Mouse (Mus musculus) heart, embryonic 10.5 days (tissue): Measurements from ENCODE around the gene Umod. TPM values are rescaled to one million over a fixed set of nuclear protein-coding genes. Genes with fewer than 3 reads are reported as not detected.

Experiments
- DNase-seq: peaks from one replicate; pipeline ENCODE4 v3.0.0-alpha.2; 2017; ENCODE audit warnings: low spot score
- H3K27ac ChIP-seq: fragments of 300-500 bp; sonication (generic); 2 replicates; pipeline ENCODE4 v1.5.1; 2016; ENCODE audit warnings: mild to moderate bottlenecking
- H3K27me3 ChIP-seq: fragments of 300-500 bp; sonication (generic); 2 replicates; pipeline ENCODE4 v1.6.1; 2016; ENCODE audit warnings: mild to moderate bottlenecking; ENCODE audit not compliant: poor library complexity, insufficient read depth, severe bottlenecking
- H3K36me3 ChIP-seq: fragments of 300-500 bp; sonication (generic); 2 replicates; pipeline ENCODE4 v1.6.1; 2016; ENCODE audit warnings: mild to moderate bottlenecking, moderate library complexity
- H3K4me1 ChIP-seq: fragments of 300-500 bp; sonication (generic); 2 replicates; pipeline ENCODE4 v1.6.1; 2016; ENCODE audit warnings: mild to moderate bottlenecking
- H3K4me3 ChIP-seq: fragments of 300-500 bp; sonication (generic); 2 replicates; pipeline ENCODE4 v1.5.1; 2016; ENCODE audit warnings: mild to moderate bottlenecking, moderate library complexity
- H3K9me3 ChIP-seq: fragments of 300-500 bp; sonication (generic); 2 replicates; pipeline ENCODE4 v1.6.1; 2016; ENCODE audit warnings: mild to moderate bottlenecking, moderate library complexity
- WGBS: fragments of 180-500 bp; shearing (Covaris S2); methylation state at CpG from one replicate; pipeline ENCODE4 v1.1.7; 2016; 5-methylcytosine and 5-hydroxymethylcytosine counted together
- polyA plus RNA-seq: library from polyadenylated mRNA; unstranded; fragments of >200 nt; fragmentation: Nextera tagmentation; extraction: Ambion mirVana; gene quantifications from 2 replicates; pipeline ENCODE4 v1.2.1, GENCODE M21; 2016

Umod gene
- polyA plus RNA-seq, result 0.20 TPM in 1 of 2 replicates, not detected in the other

DNA sequence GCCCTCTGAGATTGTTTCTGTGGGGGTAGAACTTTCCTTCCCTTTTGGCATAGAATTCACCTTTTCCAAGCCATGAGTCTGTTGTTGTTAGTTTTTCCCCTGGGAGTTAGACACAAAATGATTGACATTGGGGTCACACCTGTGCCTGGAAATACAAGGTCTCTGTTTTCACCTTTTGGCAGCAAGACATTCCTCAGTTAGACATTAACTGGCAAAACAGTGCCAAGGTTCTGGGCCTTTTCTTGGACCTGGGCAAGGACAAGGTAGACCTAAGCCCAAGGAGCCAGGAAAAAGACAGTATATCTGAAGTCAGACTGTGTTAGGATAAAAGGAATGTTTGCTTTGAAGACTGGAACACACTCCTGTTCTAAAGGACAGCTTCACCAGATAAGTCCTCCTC, at the start of gene Umod:
TSS of gene Umod (minus strand) at position 27 of the 400 bp plus-strand sequence.
- DNase-seq, result no peak
- H3K4me3 ChIP-seq, result no peak within 1 kb of the TSS
- no peaks in the 10 kb centered on the region for H3K36me3 ChIP-seq
- H3K9me3 ChIP-seq, result no peaks in the 10 kb centered on the region
- no peak within 1 kb of the TSS for H3K27ac ChIP-seq
- no peaks in the 10 kb centered on the region for H3K4me1 ChIP-seq
- H3K27me3 ChIP-seq, result no peaks in the 10 kb centered on the region

DNA sequence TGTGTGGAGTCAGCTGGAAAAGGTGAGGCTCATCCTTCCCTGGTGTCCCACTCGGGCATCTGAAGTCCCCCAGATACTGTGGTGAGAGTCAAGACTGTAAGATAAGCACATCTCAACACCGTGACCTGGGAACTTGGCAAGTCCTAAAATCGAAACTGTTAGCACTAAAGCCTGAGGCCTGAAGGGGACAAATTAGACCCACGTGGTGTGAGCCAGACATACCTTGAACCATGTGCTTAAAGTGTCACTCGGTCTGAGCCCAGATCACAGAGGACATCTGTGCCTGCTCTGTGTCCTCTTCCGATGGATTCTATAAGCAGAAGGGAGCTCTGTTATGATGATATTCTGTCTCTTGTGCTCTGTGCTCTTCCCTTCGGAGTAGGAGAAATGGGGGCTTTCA, 49.5 kb upstream of the Umod start:
- Histone ChIP-seq H3K4me3 (no peak overlapping the region), H3K9me3 (no peaks in the 10 kb centered on the region), H3K36me3 (no peaks in the 10 kb centered on the region), H3K27ac (no peak overlapping the region), H3K27me3 (no peaks in the 10 kb centered on the region), H3K4me1 (no peaks in the 10 kb centered on the region)
- no peak for DNase-seq
- 62% methylated on average over 7 of the region's 7 CpGs for WGBS

DNA sequence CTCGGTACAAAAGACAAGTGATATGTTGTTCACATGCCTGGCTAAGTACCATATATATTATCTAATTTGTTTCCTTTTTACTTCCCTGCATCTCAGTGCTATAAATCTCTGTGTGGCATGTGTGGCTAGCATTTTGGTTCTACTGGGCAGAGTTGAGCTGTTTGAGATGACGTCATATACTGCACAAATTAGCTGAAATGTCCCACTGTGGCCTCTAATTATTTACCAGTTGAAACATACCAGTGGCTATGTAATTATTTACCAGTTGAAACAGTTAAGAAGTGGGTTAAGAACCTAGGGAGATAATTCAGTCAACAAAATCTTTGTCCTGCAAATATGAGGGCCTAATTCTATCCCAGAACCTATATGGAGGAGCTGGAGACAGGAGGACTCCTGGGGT, 48.5 kb upstream of the Umod start:
- H3K4me1 ChIP-seq, result no peaks in the 10 kb centered on the region
- DNase-seq, result no peak
- no peak overlapping the region for H3K27ac ChIP-seq
- H3K9me3 ChIP-seq, result no peaks in the 10 kb centered on the region
- no peaks in the 10 kb centered on the region for H3K27me3 ChIP-seq
- no peaks in the 10 kb centered on the region for H3K36me3 ChIP-seq
- H3K4me3 ChIP-seq, result no peak overlapping the region
- 67% methylated on average over 2 of the region's 2 CpGs for WGBS

DNA sequence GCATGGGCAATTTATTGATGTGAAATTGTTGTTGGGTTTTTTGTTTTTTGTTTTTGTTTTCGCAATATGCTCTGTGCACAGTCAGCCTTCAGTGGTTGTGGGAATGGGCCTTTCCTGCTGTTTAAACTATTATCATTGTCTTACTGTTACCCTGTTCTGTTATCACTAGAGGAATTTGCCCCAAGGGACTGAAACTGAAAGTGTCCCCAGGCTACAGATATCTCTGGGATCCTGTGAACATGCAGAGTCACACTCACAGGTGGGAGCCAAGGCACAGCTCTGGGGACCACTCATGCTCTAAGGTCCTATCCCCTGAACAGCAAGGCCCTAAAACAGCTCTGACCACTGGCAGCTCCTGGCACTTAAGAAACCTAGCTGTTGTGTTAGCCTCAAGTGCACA, 48.1 kb upstream of the Umod start:
- no peaks in the 10 kb centered on the region for H3K36me3 ChIP-seq
- no peak overlapping the region for H3K27ac ChIP-seq
- no peaks in the 10 kb centered on the region for H3K9me3 ChIP-seq
- WGBS, result 94% methylated on average over 1 of the region's 1 CpGs
- H3K4me3 ChIP-seq, result no peak overlapping the region
- H3K4me1 ChIP-seq, result no peaks in the 10 kb centered on the region
- no peaks in the 10 kb centered on the region for H3K27me3 ChIP-seq
- no peak for DNase-seq

DNA sequence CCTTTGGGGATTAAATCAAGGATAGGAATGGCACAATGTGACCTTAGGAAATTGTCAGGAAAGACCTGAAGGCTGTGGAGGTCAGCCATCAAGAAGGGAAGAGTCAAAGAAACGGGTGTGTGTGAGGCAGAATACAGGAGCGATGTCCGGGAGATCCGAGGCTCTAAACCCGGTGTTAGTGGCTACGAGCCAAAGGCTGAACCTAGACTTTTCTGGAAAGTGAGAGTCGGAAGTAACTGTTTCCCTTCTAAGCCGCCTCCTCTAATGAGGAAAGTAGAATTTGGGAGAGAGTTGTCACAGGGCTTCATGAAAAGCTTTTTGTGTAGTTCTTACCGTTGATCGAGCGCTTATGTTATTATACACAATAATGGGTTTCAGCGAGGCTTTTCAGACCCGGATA, 47.4 kb upstream of the Umod start:
- Histone ChIP-seq H3K27ac (no peak overlapping the region), H3K4me3 (no peak overlapping the region), H3K36me3 (no peaks in the 10 kb centered on the region), H3K4me1 (no peaks in the 10 kb centered on the region), H3K9me3 (no peaks in the 10 kb centered on the region), H3K27me3 (no peaks in the 10 kb centered on the region)
- DNase-seq, result no peak
- 80% methylated on average over 13 of the region's 13 CpGs for WGBS

DNA sequence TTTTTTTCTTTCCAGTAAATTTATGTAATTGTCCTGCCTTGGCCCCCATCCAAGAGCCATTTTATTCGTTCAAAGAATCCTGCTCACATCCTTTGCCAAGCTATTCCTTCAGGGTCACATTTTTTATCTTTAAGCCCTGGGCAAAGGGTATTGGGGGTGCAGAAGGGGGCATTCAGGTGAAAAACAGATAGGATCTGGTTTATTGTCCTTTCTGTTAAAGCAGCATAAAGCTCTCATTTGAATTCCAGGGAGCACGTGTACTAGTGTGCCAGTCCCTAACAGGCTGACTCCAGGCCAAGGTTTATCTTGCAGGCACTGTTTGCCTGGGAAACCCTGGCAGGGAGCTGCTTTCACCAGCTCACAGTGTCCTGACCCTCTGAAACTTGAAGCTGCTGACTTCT, 46.8 kb upstream of the Umod start:
- no peaks in the 10 kb centered on the region for H3K36me3 ChIP-seq
- DNase-seq, result no peak
- no peaks in the 10 kb centered on the region for H3K27me3 ChIP-seq
- no peak overlapping the region for H3K4me3 ChIP-seq
- no peaks in the 10 kb centered on the region for H3K9me3 ChIP-seq
- no peaks in the 10 kb centered on the region for H3K4me1 ChIP-seq
- H3K27ac ChIP-seq, result no peak overlapping the region
- WGBS, result 46% methylated on average over 2 of the region's 2 CpGs

DNA sequence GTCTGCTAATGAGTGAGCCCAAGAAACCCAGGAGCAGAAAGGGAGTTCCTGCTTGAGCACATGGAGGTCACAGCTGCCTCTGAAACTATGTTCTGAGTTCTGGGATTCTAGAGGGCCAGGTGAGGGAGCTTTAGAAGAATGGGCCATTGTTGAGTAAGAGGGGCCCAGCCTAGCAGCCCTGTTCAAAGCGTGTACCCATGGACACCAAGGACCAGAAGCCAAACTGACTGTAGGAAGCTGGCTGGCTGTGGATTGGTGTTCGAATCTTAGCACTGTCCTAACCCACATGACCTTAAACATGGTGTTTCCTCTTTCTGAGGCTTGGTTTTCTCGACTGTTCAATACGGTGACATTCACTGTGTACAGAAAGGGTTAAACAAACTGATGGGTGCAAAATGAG, 44.3 kb upstream of the Umod start, which contains the start of gene Pdilt:
TSS of gene Pdilt (minus strand) at position 101 of the 400 bp plus-strand sequence.
- WGBS, result 78% methylated on average over 4 of the region's 4 CpGs
- Histone ChIP-seq H3K4me3 (no peak within 1 kb of the TSS), H3K4me1 (no peaks in the 10 kb centered on the region), H3K9me3 (no peaks in the 10 kb centered on the region), H3K27me3 (no peaks in the 10 kb centered on the region), H3K27ac (no peak within 1 kb of the TSS), H3K36me3 (no peaks in the 10 kb centered on the region)
- DNase-seq, result peak; percentile 48

DNA sequence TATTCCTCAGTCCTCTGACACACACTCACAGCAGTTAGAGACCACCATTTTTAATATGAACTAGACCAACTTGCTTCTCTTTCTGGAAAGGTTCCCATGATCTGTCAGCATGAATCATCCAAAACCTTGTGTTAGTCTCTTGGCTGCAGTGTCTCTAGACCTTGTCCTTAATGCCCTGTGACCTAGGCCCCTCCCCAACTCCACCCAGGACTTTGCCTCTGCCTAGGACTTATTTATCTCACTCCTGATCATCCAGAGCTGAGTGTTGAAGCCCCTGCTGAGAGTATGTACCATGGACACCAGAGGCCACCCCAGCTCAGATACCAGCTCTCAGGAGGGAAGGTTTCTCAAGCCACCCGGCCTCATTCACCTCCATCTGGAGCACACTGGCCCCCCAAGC, 43.3 kb upstream of the Umod start:
- Histone ChIP-seq H3K4me3 (no peak overlapping the region), H3K9me3 (no peaks in the 10 kb centered on the region), H3K4me1 (no peaks in the 10 kb centered on the region), H3K36me3 (no peaks in the 10 kb centered on the region), H3K27me3 (no peaks in the 10 kb centered on the region), H3K27ac (no peak overlapping the region)
- DNase-seq, result no peak
- 65% methylated on average over 1 of the region's 1 CpGs for WGBS

DNA sequence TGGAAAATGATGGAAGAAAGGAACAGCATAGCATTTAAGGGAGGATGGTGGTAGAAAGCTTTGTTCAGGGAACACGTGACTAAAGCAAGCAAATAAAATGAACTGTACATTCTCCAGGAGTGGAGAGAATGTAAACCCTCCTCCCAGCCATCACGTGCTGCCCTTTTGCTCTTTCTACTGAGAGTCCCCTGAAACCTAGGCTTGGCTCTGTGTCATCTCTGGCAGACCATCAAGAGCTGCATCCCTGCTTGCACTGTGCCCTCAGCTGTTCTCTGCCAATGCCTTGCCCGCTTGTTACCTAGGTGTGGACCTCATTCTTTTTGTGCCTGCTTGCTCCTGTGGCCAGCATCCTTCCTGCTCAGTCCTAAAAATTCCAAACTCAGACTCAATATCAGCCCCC, 42.7 kb upstream of the Umod start:
- H3K27ac ChIP-seq, result no peak overlapping the region
- no peaks in the 10 kb centered on the region for H3K27me3 ChIP-seq
- 74% methylated on average over 3 of the region's 3 CpGs for WGBS
- H3K4me3 ChIP-seq, result no peak overlapping the region
- no peaks in the 10 kb centered on the region for H3K4me1 ChIP-seq
- no peak for DNase-seq
- no peaks in the 10 kb centered on the region for H3K36me3 ChIP-seq
- H3K9me3 ChIP-seq, result no peaks in the 10 kb centered on the region

DNA sequence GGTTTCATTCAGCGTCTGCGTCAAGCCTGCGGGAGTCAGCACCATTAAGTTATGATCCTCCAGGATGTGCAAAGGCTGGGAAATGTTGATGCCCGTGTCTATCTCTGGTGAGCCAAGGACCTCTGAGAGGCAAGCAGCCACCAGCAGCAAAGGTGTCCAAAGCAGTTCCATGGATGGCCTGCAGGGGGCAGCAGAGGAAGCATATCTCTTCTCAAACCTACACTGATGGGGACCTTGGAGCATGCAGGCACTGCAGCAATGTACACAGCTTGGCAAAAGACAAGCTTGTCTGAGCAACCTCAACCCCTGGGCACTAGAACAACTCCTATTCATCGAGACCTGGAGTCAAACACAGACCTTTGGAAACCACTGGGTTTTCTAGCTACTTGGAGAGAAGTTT, 40.6 kb upstream of the Umod start:
- H3K4me1 ChIP-seq, result no peaks in the 10 kb centered on the region
- 49% methylated on average over 5 of the region's 5 CpGs for WGBS
- no peaks in the 10 kb centered on the region for H3K36me3 ChIP-seq
- no peak overlapping the region for H3K4me3 ChIP-seq
- no peak for DNase-seq
- H3K27ac ChIP-seq, result no peak overlapping the region
- H3K27me3 ChIP-seq, result no peaks in the 10 kb centered on the region
- no peaks in the 10 kb centered on the region for H3K9me3 ChIP-seq

DNA sequence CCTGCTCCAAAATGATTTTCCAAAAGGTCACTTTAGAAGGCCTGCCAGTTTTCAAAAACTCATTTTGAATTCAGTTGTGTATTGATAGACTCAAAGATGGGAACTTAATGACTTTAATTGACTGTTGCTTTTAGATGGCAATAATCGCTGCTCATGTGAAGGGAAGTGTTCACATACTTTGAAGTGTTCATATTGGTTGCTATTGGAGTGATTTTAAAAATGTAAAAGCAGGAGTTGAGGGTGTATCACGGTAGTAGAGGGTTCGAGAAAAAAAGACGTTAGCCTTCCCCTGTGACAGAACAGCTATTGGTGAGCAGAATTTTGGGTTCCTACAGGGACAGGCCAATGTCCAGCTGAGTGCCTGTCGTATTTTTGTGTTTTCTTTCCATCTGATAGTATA, 40.1 kb upstream of the Umod start, which contains the start of gene Acsm5:
TSS of gene Acsm5 (plus strand) at position 301 of the 400 bp plus-strand sequence.
- H3K27me3 ChIP-seq, result no peaks in the 10 kb centered on the region
- H3K4me3 ChIP-seq, result no peak within 1 kb of the TSS
- H3K36me3 ChIP-seq, result no peaks in the 10 kb centered on the region
- H3K27ac ChIP-seq, result no peak within 1 kb of the TSS
- WGBS, result 65% methylated on average over 5 of the region's 5 CpGs
- H3K4me1 ChIP-seq, result no peaks in the 10 kb centered on the region
- H3K9me3 ChIP-seq, result no peaks in the 10 kb centered on the region
- no peak for DNase-seq

DNA sequence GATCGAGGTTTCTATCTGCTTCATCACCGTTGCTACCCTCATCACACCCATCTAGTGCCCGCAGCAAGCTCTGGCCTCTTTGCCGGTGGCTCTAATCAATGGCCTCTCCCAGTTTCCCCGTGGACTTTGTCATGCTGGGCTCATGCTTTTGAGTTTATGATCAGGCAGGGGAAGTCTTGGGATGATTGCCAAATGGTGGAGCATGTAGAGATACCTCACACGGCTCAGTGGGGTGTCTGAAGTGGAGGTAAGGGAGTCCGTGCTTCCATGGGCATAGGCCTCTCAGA, 37.1 kb upstream of the Umod start:
- H3K4me3 ChIP-seq, result no peak overlapping the region
- no peaks in the 10 kb centered on the region for H3K9me3 ChIP-seq
- H3K36me3 ChIP-seq, result no peaks in the 10 kb centered on the region
- WGBS, result 76% methylated on average over 7 of the region's 7 CpGs
- H3K4me1 ChIP-seq, result no peaks in the 10 kb centered on the region
- no peaks in the 10 kb centered on the region for H3K27me3 ChIP-seq
- H3K27ac ChIP-seq, result no peak overlapping the region
- no peak for DNase-seq

DNA sequence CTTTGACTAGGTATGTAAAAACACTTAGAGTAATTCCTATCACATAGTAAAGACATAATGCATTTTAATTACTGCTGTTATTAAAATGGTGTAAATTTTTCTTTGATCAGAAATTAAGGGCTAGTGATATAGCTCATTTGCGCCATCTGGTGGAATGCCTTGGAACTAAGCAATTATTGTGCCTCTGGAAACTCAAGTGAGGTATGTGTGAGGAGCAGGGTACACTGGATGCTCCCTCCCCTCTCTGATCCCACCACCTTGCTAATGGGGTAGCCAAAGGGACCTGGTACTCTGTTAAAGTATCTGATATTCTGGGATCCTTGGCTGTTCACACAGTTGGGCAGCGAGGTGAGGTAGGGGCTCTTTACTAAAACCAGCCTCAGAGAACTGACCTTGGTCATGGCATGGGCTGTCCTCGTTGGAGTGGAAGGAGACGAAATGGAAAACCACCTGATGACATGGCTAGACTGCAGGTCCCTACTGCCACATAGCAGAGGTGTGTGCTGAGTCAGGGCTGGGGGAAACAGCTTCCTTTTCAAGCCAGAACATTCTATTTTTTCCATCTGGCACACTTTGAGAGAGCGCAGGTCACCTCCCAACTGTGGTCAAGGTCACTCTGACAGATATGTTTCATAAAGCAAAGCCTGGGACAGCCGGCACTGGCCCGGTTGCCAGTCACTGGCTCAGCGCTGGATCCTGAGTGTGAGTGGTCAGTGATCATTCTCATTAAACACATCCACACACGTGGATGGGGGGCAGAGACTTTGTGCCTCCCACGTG, 36.6 kb upstream of the Umod start:
- Histone ChIP-seq H3K4me1 (no peaks in the 10 kb centered on the region), H3K27me3 (no peaks in the 10 kb centered on the region), H3K9me3 (no peaks in the 10 kb centered on the region), H3K4me3 (no peak overlapping the region), H3K36me3 (no peaks in the 10 kb centered on the region), H3K27ac (no peak overlapping the region)
- 63% methylated on average over 10 of the region's 10 CpGs for WGBS
- no peak for DNase-seq

DNA sequence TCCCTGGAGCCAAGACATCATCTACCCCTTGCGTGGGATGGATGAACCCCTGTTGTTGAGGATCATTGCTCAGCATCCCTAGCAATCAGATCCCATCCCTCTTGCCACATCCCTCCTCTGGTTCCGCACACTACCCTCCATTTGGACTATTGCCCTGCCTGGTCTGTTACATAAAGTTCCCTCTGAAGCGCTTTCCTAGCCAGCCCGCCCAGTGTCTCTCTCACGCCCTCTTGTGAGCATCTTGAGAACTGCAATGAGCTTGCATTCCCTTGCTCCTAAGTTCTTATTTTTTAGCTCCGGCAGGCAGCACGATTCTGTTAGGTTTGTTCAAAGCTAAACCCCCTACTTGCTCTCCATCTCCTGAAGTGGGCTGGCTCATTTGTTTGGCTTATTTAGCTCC, 34.0 kb upstream of the Umod start:
- H3K36me3 ChIP-seq, result no peaks in the 10 kb centered on the region
- no peak overlapping the region for H3K4me3 ChIP-seq
- WGBS, result 36% methylated on average over 7 of the region's 7 CpGs
- no peaks in the 10 kb centered on the region for H3K4me1 ChIP-seq
- no peak for DNase-seq
- H3K27ac ChIP-seq, result no peak overlapping the region
- no peaks in the 10 kb centered on the region for H3K9me3 ChIP-seq
- no peaks in the 10 kb centered on the region for H3K27me3 ChIP-seq
